Mouse (Mus musculus) neural tube, embryonic 14.5 days (tissue): ENCODE data around the gene Wdr37. TPM values are rescaled to one million over a fixed set of nuclear protein-coding genes. Genes with fewer than 3 reads are reported as not detected.
"Not testable (repeated sequence)": the region's sequence is repeated elsewhere in the genome, so short reads cannot be mapped to it uniquely, and the experiment has no call there.

ENCODE experiments used
- ATAC-seq: fragments of 200-750 bp; cut with Nextera tagmentation; 2 replicates; pipeline ENCODE4 v1.8.0; 2017; ENCODE audit warnings: low read depth, mild to moderate bottlenecking, moderate TSS enrichment, moderate library complexity
- H3K27ac ChIP-seq: fragments of 300-500 bp; sonication (generic); 2 replicates; pipeline ENCODE4 v1.5.1; 2014; ENCODE audit warnings: low read depth, mild to moderate bottlenecking, control low read depth, low read length, moderate library complexity, mixed read lengths
- H3K27me3 ChIP-seq: fragments of 300-500 bp; sonication (generic); 2 replicates; pipeline ENCODE4 v1.6.1; 2014; ENCODE audit warnings: low read length; ENCODE audit not compliant: control insufficient read depth, insufficient read depth
- H3K36me3 ChIP-seq: fragments of 300-500 bp; sonication (generic); 2 replicates; pipeline ENCODE4 v1.6.1; 2014; ENCODE audit warnings: low read length, mixed read lengths; ENCODE audit not compliant: control insufficient read depth, insufficient read depth
- H3K4me1 ChIP-seq: fragments of 300-500 bp; sonication (generic); 2 replicates; pipeline ENCODE4 v1.6.1; 2014; ENCODE audit warnings: low read length; ENCODE audit not compliant: control insufficient read depth, insufficient read depth
- H3K4me2 ChIP-seq: fragments of 300-500 bp; sonication (generic); 2 replicates; pipeline ENCODE4 v1.6.1; 2014; ENCODE audit warnings: mild to moderate bottlenecking, low read depth, low read length, control low read depth
- H3K4me3 ChIP-seq: fragments of 300-500 bp; sonication (generic); 2 replicates; pipeline ENCODE4 v1.5.1; 2014; ENCODE audit warnings: low read depth, low read length, control low read depth, mixed read lengths
- H3K9ac ChIP-seq: fragments of 300-500 bp; sonication (generic); replicated peaks from 2 replicates; pipeline ENCODE4 v1.6.1; 2014; ENCODE audit warnings: low read depth, mild to moderate bottlenecking, control low read depth, low read length, mixed read lengths
- H3K9me3 ChIP-seq: fragments of 300-500 bp; sonication (generic); 2 replicates; pipeline ENCODE4 v1.6.1; 2016; ENCODE audit warnings: low read length; ENCODE audit not compliant: control insufficient read depth
- WGBS: fragments of 180-500 bp; shearing (Covaris S2); extraction: QIAGEN DNeasy Blood & Tissue Kit; methylation state at CpG from one replicate; pipeline ENCODE4 v1.1.7; 2014; 5-methylcytosine and 5-hydroxymethylcytosine counted together
- polyA plus RNA-seq: library from polyadenylated mRNA; unstranded; fragments of >200 nt; fragmentation: Nextera tagmentation; extraction: Ambion mirVana; gene quantifications from 2 replicates; pipeline ENCODE4 v1.2.1, GENCODE M21; 2014

The Wdr37 gene
- polyA plus RNA-seq, result 70.8 and 75.0 TPM in 2 replicates

GRCm38 (mm10) chr13:8871314-8871962 is at the start of gene Wdr37:
Gene Wdr37, minus strand, starts transcription at chr13:8871909.
- H3K9ac ChIP-seq, result peak within 1 kb of the TSS; percentile 83
- peak; percentile 41 for ATAC-seq
- WGBS, result under 1% methylated on average over 18 of the region's 18 CpGs
- H3K27me3 ChIP-seq, result no peaks in the 10 kb centered on the region
- H3K4me2 ChIP-seq, result peak within 1 kb of the TSS; percentile 75
- peak within 1 kb of the TSS; percentile 82 for H3K4me3 ChIP-seq
- H3K4me1 ChIP-seq, result peaks cover 15% of the 10 kb centered on the region
- H3K9me3 ChIP-seq, result no peaks in the 10 kb centered on the region
- peak within 1 kb of the TSS; percentile 90 for H3K27ac ChIP-seq
- no peaks in the 10 kb centered on the region for H3K36me3 ChIP-seq

- not testable (repeated sequence) for H3K36me3 ChIP-seq, H3K27me3 ChIP-seq, ATAC-seq, H3K9ac ChIP-seq, H3K4me1 ChIP-seq, H3K9me3 ChIP-seq, H3K4me2 ChIP-seq, H3K27ac ChIP-seq, H3K4me3 ChIP-seq
- 94% methylated on average over 8 of the region's 8 CpGs for WGBS
These were observed 42.2 kb upstream of the Wdr37 start for GRCm38 (mm10) chr13:8913890-8914289.

- WGBS, result 90% methylated on average over 2 of the region's 2 CpGs
- H3K36me3 ChIP-seq, H3K4me2 ChIP-seq, ATAC-seq, H3K9ac ChIP-seq, H3K27me3 ChIP-seq, H3K4me1 ChIP-seq, H3K4me3 ChIP-seq, H3K9me3 ChIP-seq, H3K27ac ChIP-seq: not testable (repeated sequence)
These were observed 34.3 kb upstream of the Wdr37 start for GRCm38 (mm10) chr13:8905986-8906385.

- H3K27ac ChIP-seq, result no peak overlapping the region
- H3K9me3 ChIP-seq, result no peaks in the 10 kb centered on the region
- 97% methylated on average over 1 of the region's 1 CpGs for WGBS
- H3K9ac ChIP-seq, result no peak overlapping the region
- peaks cover 12% of the 10 kb centered on the region; the same call in 1 of the 2 replicates for H3K36me3 ChIP-seq
- no peak overlapping the region for H3K4me2 ChIP-seq
- H3K4me1 ChIP-seq, result peaks cover 9% of the 10 kb centered on the region; the same call in 1 of the 2 replicates
- ATAC-seq, result no peak
- H3K4me3 ChIP-seq, result no peak overlapping the region
- H3K27me3 ChIP-seq, result no peaks in the 10 kb centered on the region
These were observed 16.9 kb upstream of the Wdr37 start for GRCm38 (mm10) chr13:8888603-8889002.

GRCm38 (mm10) chr13:8886185-8886560 is 14.5 kb upstream of the Wdr37 start:
- Histone ChIP-seq H3K9ac (peak overlapping the region; percentile 65), H3K27ac (peak overlapping the region; percentile 95), H3K36me3 (peaks cover 5% of the 10 kb centered on the region; the same call in 1 of the 2 replicates), H3K9me3 (no peaks in the 10 kb centered on the region), H3K27me3 (no peaks in the 10 kb centered on the region), H3K4me3 (peak overlapping the region; percentile 54), H3K4me1 (peaks cover 9% of the 10 kb centered on the region; the same call in 1 of the 2 replicates), H3K4me2 (peak overlapping the region; percentile 51)
- 3% methylated on average over 9 of the region's 9 CpGs for WGBS
- no peak for ATAC-seq

GRCm38 (mm10) chr13:8885445-8886184 is 13.9 kb upstream of the Wdr37 start, which contains the start of gene Idi1:
Gene Idi1, plus strand, starts transcription at chr13:8885501.
- H3K27ac ChIP-seq, result peak within 1 kb of the TSS; percentile 95
- no peaks in the 10 kb centered on the region for H3K27me3 ChIP-seq
- no peaks in the 10 kb centered on the region for H3K9me3 ChIP-seq
- peak; percentile 100 for ATAC-seq
- H3K4me1 ChIP-seq, result peaks cover 9% of the 10 kb centered on the region; the same call in 1 of the 2 replicates
- peak within 1 kb of the TSS; percentile 54 for H3K4me3 ChIP-seq
- H3K4me2 ChIP-seq, result peak within 1 kb of the TSS; percentile 51
- H3K9ac ChIP-seq, result peak within 1 kb of the TSS; percentile 65
- under 1% methylated on average over 46 of the region's 46 CpGs for WGBS
- H3K36me3 ChIP-seq, result peaks cover 5% of the 10 kb centered on the region; the same call in 1 of the 2 replicates

GRCm38 (mm10) chr13:8883870-8884269 is 12.2 kb upstream of the Wdr37 start:
- H3K4me2 ChIP-seq, H3K36me3 ChIP-seq, H3K27me3 ChIP-seq, H3K27ac ChIP-seq, H3K9ac ChIP-seq, H3K9me3 ChIP-seq, H3K4me3 ChIP-seq, ATAC-seq, H3K4me1 ChIP-seq: not testable (repeated sequence)
- 85% methylated on average over 5 of the region's 5 CpGs for WGBS

GRCm38 (mm10) chr13:8881611-8882010 is 9.9 kb upstream of the Wdr37 start:
- no peaks in the 10 kb centered on the region for H3K9me3 ChIP-seq
- H3K27ac ChIP-seq, result no peak overlapping the region
- no peak for ATAC-seq
- no peak overlapping the region for H3K4me3 ChIP-seq
- H3K27me3 ChIP-seq, result no peaks in the 10 kb centered on the region
- no peak overlapping the region for H3K9ac ChIP-seq
- H3K4me2 ChIP-seq, result no peak overlapping the region
- no peaks in the 10 kb centered on the region for H3K36me3 ChIP-seq
- H3K4me1 ChIP-seq, result no peaks in the 10 kb centered on the region
- 68% methylated on average over 3 of the region's 3 CpGs for WGBS

GRCm38 (mm10) chr13:8873776-8874175 is 2.1 kb upstream of the Wdr37 start:
- no peaks in the 10 kb centered on the region for H3K9me3 ChIP-seq
- H3K4me2 ChIP-seq, result no peak overlapping the region
- no peak overlapping the region for H3K27ac ChIP-seq
- WGBS, result 96% methylated on average over 1 of the region's 1 CpGs
- no peaks in the 10 kb centered on the region for H3K36me3 ChIP-seq
- H3K9ac ChIP-seq, result no peak overlapping the region
- H3K4me3 ChIP-seq, result no peak overlapping the region
- H3K4me1 ChIP-seq, result peaks cover 13% of the 10 kb centered on the region
- ATAC-seq, result no peak
- H3K27me3 ChIP-seq, result no peaks in the 10 kb centered on the region
